Mouse (Mus musculus): ENCODE data around the gene Clec2g.
"Not testable (repeated sequence)": the region's sequence is repeated elsewhere in the genome, so short reads cannot be mapped to it uniquely, and the experiment has no call there.

Clec2g gene

GRCm38 (mm10) chr6:128971394-128972039, 37.3 kb downstream of the Clec2g start:
- ATAC-seq (ENCODE audit: low TSS enrichment), result no peak

- ATAC-seq (ENCODE audit: low TSS enrichment), result no peak
These were observed 38.0 kb downstream of the Clec2g start for GRCm38 (mm10) chr6:128972156-128972555.

- ATAC-seq (ENCODE audit: low TSS enrichment), result no peak
These were observed 38.7 kb downstream of the Clec2g start for GRCm38 (mm10) chr6:128972687-128973438.

- ATAC-seq (ENCODE audit: low TSS enrichment), result no peak
These were observed 39.2 kb downstream of the Clec2g start for GRCm38 (mm10) chr6:128973439-128973697.

- ATAC-seq (ENCODE audit: low TSS enrichment), result not testable (repeated sequence)
These were observed 40.7 kb downstream of the Clec2g start for GRCm38 (mm10) chr6:128974850-128975249.

GRCm38 (mm10) chr6:128976194-128976593, 42.0 kb downstream of the Clec2g start:
- ATAC-seq (ENCODE audit: low TSS enrichment), result no peak

GRCm38 (mm10) chr6:128981951-128982541, 47.9 kb downstream of the Clec2g start:
- ATAC-seq (ENCODE audit: low TSS enrichment), result not testable (repeated sequence)

- no peak for ATAC-seq (ENCODE audit: low TSS enrichment)
These were observed 58.2 kb downstream of the Clec2g start for GRCm38 (mm10) chr6:128992337-128992736.

GRCm38 (mm10) chr6:128992753-128993152, 58.6 kb downstream of the Clec2g start:
- 0 out of 2 replicates have a peak, but pooled peaks have one; percentile 20 for ATAC-seq (ENCODE audit: low TSS enrichment)

GRCm38 (mm10) chr6:128993221-128993620, 59.0 kb downstream of the Clec2g start:
- no peak for ATAC-seq (ENCODE audit: low TSS enrichment)

- ATAC-seq (ENCODE audit: low TSS enrichment), result no peak
These were observed 60.2 kb downstream of the Clec2g start for GRCm38 (mm10) chr6:128994336-128994735.

GRCm38 (mm10) chr6:128994742-128995141, 60.6 kb downstream of the Clec2g start:
- ATAC-seq (ENCODE audit: low TSS enrichment), result no peak

GRCm38 (mm10) chr6:128995250-128996053, 61.3 kb downstream of the Clec2g start:
- ATAC-seq (ENCODE audit: low TSS enrichment), result no peak

- no peak for ATAC-seq (ENCODE audit: low TSS enrichment)
These were observed 62.0 kb downstream of the Clec2g start for GRCm38 (mm10) chr6:128996054-128996767.

GRCm38 (mm10) chr6:128996768-128997442, 62.7 kb downstream of the Clec2g start:
- ATAC-seq (ENCODE audit: low TSS enrichment), result no peak

GRCm38 (mm10) chr6:129001392-129001791, 67.2 kb downstream of the Clec2g start:
- ATAC-seq (ENCODE audit: low TSS enrichment), result no peak

GRCm38 (mm10) chr6:129008552-129008951, 74.4 kb downstream of the Clec2g start:
- no peak for ATAC-seq (ENCODE audit: low TSS enrichment)

- not testable (repeated sequence) for ATAC-seq (ENCODE audit: low TSS enrichment)
These were observed 75.8 kb downstream of the Clec2g start for GRCm38 (mm10) chr6:129009846-129010504.

GRCm38 (mm10) chr6:129010505-129010873, 76.3 kb downstream of the Clec2g start:
- no peak for ATAC-seq (ENCODE audit: low TSS enrichment)

GRCm38 (mm10) chr6:129012012-129012411, 77.8 kb downstream of the Clec2g start:
- ATAC-seq (ENCODE audit: low TSS enrichment), result not testable (repeated sequence)

GRCm38 (mm10) chr6:129012966-129013365, 78.8 kb downstream of the Clec2g start:
- ATAC-seq (ENCODE audit: low TSS enrichment), result no peak

Data from frontal cortex, adult (tissue).